Mouse (Mus musculus): Measurements from ENCODE around the gene Gm10912.

DNA sequence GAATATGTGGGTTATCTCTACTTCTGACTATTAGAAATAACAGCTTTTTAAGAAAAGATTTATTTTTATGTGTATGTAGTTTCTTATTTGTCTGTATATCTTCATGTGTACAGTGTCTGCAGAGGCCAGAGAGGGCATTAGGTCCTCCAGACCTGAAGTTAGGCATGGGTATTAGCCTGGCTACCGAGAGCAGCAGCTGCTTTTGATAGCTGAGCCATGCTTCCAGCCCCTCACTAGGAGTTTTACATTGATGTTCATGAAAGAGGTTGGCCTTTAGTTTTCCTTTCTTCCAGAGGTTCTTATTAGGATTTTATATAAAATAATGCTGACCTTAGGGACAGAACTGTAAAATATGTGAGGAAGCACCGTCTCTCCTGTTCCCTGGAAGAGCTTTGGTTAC, 27.4 kb upstream of the Gm10912 start:
- TF ChIP-seq POLR2A (IDR thresholded peaks at IDR 0.05; ENCODE audit: control insufficient read depth, extremely low read depth, insufficient read depth, low read length, poor library complexity) (no peak), CTCF (IDR thresholded peaks at IDR 0.05; ENCODE audit: borderline replicate concordance, control insufficient read depth, extremely low read depth, insufficient read depth, low read length, poor library complexity) (no peak)
